Mouse (Mus musculus) telencephalon, adult 2 months (tissue): ENCODE results near the gene Adgre5.

Source experiments
- DNase-seq: peaks from one replicate; pipeline ENCODE4 v3.0.0-alpha.2; 2011; ENCODE audit warnings: low read depth, low spot score

Gene Adgre5

DNA sequence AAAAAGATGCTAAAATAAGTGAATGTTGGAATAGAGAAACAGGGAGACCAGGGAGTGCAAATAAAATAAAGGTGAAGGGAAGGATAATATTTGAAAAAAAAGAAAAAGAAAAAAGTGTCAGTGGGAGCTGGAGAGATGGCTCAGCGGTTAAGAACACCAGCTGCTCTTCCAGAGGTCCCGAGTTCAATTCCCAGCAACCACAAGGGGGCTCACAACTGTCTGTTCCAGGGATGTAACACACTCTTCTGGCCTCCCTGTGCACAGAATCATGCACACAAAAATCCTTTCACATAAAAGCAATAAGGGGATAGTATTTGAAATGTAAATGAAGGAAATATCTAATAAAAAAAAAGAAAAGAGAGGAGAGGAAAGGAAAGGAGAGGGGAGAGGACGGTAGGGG is 13.0 kb upstream of the Adgre5 start:
- no peak for DNase-seq

- DNase-seq: no peak
These were observed 8.1 kb upstream of the Adgre5 start for GRCm38 (mm10) chr8:83749265-83749664.

DNA sequence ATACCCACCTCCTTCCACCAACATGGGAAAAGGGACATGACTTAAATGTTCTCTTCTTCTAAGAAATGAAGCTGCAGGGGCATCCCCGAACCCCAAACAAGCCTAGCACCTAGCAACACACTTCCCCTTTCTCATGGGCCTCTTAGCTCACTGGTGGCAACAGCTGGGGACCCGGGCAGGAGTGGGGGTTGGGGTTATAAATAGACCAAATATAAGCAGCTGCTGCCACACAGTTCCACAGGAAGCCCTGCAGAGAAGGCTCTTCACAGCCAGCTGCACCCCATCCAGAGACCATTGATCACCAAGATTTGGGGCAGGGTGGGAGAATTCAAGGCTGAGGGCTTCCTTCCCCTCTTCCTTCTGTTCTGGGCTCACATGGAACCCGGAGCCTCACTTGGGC is 7.6 kb upstream of the Adgre5 start:
- no peak for DNase-seq

- peak; percentile 36 for DNase-seq
These were observed 6.7 kb upstream of the Adgre5 start for GRCm38 (mm10) chr8:83747661-83748346.

- no peak for DNase-seq
These were observed 2.9 kb upstream of the Adgre5 start for GRCm38 (mm10) chr8:83744070-83744469.

GRCm38 (mm10) chr8:83742968-83743367 is 1.8 kb upstream of the Adgre5 start:
- no peak for DNase-seq

DNA sequence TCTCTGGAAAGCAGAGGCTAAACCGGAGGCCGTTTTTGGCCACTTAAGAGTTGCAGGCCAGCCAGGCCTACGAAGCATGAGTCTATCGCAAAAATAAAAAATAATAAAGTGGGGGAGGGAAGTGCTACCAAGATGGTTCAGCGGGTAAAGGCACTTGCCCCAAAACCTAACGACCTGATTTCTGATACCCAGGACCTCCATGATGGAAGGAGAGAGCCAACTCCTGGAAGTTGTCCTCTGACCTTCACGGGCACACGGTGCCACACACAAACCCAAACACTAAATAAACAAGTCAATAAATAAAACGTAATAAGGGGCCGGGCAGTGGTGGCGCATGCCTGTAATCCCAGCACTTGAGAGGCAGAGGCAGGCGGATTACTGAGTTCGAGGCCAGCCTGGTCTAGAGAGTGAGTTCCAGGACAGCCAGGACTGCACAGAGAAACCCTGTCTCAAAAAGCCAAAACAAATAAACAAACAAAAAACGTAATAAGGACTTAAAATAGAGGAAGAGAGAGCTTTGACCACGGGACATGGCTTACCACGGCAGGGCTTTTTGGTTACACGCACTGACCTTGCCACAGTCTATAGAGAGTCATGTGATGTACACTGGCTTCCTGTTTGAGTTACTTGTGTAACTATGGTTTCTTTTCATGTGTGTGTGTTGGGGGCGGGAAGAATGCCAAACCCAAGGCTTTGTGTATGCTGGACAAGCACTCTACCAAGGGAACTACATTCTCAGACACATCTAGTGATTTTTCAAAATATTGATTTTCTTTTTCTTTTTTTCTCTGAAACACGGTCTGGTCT is 926 bp upstream of the Adgre5 start:
- DNase-seq: no peak

DNA sequence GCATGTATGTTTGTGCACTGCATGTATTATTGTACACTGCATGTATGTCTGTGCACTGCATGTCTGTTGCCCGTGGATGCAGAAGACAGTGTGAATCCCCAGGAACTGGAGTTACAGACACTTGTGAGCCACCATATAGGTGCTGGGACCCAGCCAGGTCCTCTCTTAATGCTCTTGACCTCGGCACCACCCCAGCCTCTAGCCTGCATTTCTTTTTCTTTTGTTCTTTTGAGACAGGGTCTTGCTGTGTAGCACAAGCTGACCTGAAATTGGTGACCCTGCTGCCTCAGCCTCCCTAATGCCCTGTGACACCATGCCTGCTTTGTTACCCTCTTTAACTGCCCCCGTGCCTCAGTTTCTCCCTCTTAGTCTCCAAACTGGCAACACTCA is 545 bp downstream of the Adgre5 start:
- DNase-seq: no peak

DNA sequence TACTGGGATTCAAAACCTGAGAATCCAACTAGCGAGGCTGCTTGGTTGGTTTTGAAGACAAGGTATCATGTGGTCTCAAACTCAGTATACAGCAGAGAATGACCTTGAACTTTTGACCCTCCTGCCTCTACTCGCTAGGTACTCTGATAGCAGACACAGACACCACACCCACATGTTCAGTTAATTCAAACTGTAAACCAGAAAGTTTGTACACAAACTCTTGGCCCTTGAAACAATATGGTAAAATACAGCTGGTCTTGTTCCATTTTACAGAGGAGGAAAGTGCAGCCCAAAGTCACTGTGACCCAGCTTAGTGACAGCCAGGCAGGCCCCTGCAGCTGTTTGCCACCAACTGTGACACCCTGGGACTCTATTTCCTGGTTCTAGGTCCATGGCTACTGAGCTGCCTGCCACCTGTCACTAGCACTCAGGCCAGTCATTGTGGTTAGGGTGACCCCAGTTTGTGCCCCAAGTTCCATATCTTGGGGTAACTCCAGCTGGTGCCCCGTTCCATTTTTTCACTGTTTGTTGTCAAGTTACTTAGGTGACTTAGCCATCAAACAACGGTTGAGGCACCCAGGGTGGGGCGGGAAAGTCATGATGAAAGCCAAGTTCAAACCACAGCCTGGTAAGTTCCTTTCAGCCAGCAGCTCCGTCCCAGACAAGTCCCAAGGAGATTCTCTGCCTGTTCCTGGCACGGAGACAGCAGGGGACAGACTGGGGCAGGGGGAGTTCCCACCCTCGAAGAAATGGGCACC is 1.2 kb downstream of the Adgre5 start:
- no peak for DNase-seq

DNA sequence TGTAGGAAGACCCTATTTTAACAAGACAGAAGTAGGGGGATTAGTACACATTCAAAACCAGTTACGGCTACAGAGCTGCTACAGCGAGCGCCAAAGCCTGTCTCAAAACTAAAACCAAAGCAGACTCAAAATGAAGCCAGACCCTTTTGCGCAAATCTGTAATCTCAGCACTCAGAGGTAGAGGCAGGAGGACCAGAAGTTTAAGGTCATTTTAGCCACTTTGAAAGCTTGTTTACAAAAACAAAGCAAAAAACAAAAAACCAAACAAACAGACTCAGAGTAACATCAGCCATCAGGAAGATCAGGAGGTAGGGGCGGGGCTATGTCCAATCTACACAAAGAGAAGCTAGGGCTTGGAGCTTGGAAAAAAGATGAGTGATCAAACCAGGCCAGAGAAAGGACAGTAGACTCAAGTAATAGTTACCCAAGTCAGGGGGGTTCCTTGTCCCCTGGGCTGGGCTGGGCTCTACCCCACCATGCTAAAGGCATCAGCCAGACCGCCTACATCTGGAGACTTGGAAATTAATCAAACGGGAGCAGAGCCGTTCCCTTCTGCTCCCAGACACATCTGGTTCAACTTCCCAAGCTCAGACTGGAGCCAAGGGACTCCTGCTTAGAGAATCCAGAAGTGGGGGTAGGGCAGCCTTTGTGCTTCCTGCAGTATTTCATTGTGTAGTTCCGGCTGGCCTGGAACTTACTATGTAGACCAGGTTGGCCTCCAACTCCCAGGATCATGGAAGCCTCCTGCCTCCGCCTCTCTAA is 2.0 kb downstream of the Adgre5 start:
- DNase-seq: no peak

- no peak for DNase-seq
These were observed 3.1 kb downstream of the Adgre5 start for GRCm38 (mm10) chr8:83737852-83738562.

- no peak for DNase-seq
These were observed 3.8 kb downstream of the Adgre5 start for GRCm38 (mm10) chr8:83737346-83737745.

DNA sequence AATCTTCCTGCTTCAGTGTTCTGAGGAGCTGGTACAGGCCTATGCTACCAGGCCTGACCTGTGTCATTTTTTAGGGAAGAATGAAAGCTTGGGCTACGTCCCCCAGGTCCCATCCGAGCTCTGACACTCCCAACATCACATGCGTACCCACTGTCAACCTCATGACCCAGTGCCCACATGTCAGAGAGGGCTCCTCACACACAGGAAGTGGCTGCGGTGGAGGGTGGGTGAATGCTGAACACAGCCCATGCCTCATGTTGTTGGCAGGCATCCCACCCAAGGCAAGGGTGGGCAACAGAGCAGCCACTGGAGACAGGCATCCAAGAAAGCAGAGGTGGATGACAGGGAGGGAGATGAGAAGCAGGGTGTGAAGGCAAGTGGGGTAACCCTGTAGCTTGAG is 4.4 kb downstream of the Adgre5 start:
- DNase-seq: no peak

GRCm38 (mm10) chr8:83732919-83733318 is 8.2 kb downstream of the Adgre5 start:
- DNase-seq: no peak

- DNase-seq: no peak
These were observed 9.2 kb downstream of the Adgre5 start for GRCm38 (mm10) chr8:83731906-83732305.

GRCm38 (mm10) chr8:83729009-83729807 is 11.9 kb downstream of the Adgre5 start:
- DNase-seq: no peak

DNA sequence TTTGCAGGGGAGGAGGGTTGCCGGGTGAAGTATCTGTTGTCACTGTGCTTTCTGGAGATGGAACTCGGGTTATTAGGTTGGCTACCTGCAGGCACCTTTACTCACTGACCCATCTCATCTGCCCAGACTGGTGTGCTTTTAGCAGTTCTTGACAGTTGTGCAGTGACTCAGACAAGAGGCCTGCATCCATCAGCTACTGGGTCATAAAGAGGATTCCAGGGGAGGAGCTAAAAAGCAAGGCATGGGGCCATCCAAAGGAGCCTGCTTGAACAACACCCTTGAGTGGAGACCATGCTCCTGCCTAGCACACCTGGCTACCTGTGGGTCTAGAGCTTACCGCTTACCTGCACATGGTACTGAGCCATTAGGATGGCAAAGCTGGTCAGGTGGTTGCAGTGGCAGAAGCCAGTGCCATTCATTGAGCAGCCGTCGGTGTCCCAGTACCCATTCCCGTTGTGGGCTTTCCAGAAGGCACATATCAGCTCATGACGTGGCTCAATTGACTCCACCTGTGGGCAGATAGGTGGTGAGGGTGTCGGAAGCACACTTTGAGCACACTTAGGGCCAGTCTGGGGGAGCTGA is 15.5 kb downstream of the Adgre5 start:
- DNase-seq: no peak

DNA sequence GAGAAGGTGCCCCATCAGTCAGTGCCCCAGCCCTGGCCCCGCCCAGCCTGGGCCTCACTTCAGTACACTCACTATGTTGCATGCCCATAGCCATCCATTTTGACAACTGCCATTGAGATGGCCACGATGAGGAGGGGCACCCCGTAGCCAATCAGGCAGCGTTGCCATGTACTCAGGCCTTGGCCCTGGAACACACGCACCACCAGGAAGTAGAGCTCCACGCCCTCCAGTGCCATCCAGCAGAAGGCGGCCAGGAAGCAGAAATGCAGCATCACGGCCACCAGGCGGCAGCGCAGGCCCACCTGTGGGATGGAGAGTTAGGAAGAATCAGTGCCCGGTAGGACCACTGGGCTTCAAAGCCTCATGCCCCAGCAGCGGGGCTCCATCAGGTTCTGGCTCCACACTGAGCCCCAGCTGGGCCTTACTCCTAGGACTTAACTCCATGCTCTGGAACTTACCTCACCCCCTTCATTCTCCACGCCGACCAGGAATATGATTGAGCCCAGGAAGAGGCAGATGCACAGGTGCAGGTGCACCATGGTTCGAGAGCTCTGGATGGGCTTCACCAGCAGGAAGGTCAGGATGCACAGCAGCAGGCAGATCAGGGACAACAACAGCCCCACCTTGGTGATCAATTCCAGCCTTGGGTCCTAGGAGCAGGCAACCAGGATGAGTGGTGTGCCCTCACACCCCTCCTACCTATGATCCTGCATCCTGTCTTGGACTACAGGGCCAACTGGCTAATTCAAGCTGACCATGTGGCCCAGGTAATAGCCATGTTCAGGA is 16.2 kb downstream of the Adgre5 start:
- no peak for DNase-seq

DNA sequence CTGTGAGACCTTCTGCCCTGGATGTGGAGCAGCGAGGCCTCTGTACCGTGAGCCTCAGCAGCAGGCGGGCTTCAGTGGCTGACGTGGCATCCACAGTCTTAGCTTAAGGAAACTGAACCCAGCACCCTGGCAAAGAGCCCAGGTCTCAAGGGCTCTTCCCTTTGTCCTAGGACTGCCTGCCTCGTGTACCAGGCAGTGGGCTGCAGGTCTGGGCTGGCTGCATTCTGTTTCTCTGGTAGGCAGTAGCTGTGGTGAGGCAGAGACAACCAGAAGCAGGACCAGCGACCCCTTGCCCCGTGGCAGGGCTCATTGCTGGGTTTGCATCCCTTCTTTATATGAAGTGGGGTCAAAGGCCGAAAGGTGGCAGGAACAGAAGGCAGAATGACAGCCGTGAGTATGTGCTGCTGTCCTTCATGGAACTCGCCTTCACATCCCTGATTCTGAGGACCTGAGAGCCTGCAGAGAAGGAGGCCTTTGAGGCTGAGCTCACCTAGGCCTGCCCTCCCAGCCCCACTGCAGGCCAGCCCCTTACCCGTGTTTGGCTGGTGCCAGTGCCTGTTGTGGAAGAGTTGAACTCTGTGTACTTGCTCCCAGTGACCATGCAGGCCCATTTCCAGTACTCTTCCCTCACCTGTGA is 17.6 kb downstream of the Adgre5 start:
- no peak for DNase-seq
